Mouse (Mus musculus) kidney, postnatal 14 days (tissue): ENCODE data around the gene Sesn3.
A peak's percentile ranks its signal among the peaks of the same experiment; 100 is the strongest.
"Not testable (repeated sequence)": the region's sequence is repeated elsewhere in the genome, so short reads cannot be mapped to it uniquely, and the experiment has no call there.

Source experiments
- DNase-seq: peaks from one replicate; pipeline ENCODE4 v3.0.0; 2022; ENCODE audit warnings: mixed read lengths

Gene Sesn3

DNA sequence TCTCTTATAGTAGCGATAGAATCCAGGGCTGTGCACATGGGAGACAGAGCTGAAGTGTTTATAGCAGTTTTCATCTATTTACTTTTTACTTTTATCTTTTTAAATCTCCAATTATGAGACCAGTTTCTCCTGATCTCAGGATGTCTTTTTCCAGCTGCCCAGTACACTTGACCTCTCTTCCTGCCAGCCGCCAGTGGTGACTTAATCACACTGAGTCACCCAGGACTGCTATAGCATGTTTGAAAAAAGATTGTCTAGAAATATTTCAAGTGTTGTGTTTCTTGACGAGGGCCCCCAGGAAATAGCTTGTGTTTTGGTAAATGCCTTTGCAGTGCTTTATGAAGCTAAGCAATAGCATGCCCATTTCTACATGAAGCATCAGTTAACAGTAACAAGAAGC, 10.2 kb downstream of the Sesn3 start:
- no peak for DNase-seq

DNA sequence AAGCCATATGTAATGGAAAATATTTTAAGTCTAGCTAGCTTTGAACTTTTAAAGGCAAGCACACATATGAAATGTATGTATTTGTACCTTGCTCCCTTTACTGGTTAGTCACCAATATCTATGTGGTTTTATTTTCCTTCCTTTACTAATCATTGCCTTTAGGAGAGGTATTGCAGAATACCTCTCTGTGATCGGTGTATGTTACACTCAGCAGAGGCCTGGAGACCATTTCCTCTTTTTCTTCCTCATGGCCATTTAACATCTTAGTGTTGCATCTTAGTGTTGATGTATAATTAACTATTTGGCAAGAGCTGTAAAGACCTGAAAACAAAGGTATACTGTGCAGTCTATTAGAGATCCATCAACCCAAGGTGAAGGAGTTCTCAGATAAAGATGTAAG, 12.4 kb downstream of the Sesn3 start:
- no peak for DNase-seq

DNA sequence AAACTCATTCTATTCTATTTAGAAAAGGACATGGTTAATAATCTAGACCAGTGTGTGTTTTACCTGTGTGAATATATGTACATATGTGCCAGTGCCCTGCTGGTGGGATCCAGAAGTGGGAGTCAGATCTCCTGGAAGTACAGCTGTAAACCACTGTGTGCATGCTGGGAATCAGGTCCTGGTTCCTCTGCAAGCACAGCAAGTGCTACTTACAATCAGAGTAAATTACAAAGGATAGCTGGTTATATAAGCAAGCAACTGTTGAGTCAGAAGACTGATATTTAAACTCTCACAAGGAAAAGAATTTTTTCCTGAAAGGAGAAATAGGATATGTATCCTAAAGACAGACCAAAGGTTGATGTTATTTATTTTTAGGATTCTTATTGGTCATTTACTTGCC, 13.6 kb downstream of the Sesn3 start:
- no peak for DNase-seq

DNA sequence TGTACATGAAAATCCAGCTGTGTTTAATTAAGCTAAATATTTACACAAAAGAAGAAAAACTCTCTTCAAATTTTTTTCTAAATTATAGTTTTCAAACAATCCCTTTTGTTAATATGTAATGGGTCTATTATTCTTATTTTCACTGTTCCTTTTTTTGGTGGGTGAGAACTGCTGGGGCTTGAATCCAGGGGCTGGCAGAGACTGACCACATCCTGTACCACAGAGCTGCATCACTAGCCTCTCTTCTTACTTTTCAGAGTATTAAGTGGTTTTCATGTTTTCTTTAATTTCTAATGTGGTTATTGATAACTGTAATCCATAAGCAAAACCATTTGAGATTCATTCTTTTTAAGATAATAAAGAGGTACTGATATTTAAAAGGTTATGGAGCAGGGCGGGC, 19.0 kb downstream of the Sesn3 start:
- no peak for DNase-seq

DNA sequence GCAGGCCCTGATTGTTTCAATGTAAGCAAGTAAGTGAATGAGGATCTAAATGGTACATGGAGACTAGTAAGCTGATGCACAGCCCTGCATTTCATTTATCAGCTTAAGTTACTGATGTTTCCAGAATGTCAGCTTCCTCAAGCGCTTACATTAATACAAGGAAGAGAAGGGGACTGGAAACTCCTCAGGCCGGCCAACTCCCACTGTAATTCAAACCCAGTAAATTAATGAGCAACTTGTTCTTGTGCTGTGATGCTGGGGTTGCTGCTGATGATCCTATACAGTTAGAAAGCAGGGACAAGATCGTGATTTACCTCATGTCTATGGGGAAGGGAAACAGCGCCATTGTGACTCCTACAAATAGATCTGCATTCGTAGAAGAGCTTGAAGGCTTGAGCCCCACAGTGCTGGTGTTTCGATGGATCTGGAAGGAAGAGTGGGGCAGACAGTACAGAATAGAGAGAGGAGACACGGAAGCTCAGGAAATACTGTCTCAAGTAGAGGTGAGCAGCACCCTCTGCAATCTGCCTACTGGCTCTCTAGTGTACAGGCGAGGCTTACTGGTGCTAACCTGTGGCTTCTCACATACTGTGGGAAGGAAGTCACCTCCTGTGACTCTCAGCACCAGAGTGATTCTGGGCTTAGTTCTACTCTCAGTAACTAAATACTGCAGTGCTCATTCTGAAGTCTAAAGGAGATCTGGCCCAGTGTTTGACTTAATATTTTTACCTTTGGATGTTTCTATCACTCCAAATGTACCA, 21.0 kb downstream of the Sesn3 start:
- DNase-seq, result no peak

DNA sequence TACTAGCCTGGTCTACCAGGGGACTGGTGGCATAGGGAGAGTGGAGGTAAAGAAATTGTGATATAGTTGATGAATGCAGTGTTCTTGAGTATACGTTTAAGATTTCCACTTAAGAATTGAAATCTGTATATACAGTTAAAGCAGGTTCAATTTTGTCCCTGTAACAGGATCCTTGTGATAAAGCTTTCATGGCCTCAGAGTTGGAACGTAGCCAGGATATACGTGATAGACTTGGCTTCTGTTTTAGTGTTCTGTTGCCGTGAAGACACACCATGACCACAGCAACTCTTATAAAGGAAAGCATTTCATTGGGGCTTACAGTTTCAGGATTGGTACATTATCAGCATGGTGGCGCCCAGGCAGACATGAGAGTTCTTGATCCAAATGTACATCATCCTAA, 22.3 kb downstream of the Sesn3 start:
- no peak for DNase-seq

DNA sequence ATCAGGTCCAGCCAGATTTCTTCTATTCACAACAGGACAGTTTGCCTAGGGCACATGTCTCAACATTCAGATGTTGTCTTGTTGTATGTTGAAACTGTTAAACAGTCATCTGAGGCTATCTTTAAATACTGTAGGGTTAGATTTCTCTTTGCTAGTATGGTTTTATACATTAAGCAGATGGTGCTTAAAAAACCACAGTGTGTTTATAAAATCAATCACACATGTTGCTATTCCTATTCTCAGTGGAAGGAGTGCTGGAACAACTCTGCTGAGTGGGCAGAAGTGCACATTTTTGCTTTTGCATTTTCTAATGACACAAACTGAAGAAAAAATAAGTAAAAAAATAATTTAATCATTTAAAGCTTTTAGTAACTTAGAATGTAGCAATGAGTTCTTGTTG, 25.0 kb downstream of the Sesn3 start:
- no peak for DNase-seq

DNA sequence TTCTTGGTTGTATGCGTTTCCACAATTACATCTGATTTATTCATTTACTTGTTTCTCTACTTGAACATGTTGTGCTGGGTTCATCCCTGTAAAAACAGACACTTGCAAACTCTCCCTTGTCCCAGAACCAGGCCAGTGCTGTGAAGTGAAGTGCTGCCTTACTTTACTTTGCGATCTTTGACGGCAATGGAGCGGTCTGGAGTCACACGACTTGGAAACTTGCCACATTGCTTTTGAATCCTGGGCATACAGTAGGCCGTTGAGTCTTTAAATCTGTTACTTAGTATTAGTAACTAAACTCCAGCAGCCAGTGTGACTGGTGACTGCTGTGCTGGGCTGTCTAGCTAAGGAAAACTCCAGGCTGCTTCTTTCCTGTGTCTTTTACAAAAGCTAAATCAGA, 25.9 kb downstream of the Sesn3 start:
- peak; percentile 14 for DNase-seq

DNA sequence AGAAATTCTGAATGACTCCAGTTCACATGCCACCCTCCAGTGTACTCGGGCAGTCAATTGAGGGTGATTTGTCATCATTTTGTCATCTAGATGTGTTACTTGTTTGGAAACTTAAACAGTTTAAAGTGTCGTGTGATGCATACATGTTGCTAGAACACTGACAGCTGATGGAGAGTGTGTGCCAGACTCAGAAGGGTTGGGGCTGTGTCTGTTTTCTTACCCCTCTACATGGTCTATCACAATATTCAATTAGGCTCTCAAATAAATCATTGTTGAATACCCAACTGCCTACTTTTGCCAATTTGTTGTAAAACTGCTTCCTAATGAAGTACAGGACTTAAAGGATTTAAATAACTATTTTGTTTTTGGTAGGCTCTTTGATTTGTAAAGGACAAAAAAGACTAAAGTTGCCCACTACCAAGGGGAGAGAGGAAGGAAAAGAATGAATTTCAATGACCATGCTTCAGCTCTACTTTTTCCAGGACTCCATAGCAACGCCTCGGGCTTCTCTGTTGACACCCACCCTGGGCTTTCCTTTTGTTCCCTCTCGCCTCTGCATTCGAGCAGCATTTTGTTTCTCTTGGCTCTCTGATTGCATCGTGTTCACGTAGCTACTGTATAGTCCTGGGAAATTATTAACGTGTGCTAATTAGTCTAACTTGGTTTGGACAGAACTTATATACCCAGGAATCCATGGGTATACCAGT, 29.5 kb downstream of the Sesn3 start:
- no peak for DNase-seq

DNA sequence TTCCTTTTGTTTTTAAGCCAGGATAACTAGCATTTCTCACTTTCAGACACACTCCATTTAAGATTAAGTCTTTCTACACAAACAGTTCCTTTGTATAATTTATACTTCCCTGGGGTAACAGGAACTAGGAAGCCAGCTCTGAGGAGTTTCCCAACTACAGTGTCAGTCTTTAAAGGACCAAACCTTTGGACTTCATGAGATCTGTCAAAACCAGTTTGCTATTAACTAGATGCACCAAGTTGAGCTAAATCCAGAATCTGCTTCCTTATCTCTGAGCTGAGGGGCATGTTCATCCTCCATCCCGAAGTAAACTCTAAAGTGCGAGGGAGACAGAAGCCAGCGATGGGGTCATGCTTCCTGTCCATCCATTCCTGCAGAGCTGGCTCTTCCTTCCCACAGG, 32.5 kb downstream of the Sesn3 start:
- no peak for DNase-seq

DNA sequence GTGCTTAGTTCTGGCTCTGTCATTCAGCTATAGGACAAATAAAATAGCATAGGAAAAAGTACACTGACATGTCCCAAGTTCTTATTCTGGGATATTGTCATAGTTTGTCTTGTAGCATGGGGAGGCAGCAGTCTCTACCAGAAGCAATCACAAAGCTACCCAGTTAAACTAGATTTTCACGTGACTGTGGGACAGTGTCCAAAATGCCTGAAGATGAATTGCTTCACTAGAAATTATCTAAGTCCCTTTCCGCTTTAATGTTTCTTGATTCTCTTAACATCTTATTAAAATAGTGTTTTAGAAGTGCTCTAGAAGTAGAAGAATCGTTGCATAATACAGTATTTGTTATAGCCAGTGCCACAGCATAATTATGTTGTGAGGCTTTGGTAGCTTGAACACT, 39.1 kb downstream of the Sesn3 start:
- DNase-seq, result no peak

DNA sequence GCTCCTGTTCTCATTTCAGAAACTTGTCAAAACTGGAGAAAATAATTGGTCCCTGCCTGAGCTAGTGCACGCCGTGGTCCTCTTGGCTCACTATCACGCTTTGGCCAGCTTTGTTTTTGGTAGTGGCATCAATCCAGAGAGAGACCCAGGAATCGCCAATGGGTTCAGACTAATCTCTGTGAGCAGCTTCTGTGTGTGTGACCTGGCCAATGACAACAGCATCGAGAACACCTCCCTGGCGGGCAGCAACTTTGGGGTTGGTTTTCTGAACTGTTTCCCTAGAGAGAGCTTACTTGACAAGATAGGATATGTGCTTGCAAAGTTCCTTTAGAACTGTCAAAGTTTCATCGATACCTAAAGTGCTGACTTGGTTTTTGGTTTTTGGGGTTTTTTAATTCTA, 39.6 kb downstream of the Sesn3 start:
- no peak for DNase-seq

DNA sequence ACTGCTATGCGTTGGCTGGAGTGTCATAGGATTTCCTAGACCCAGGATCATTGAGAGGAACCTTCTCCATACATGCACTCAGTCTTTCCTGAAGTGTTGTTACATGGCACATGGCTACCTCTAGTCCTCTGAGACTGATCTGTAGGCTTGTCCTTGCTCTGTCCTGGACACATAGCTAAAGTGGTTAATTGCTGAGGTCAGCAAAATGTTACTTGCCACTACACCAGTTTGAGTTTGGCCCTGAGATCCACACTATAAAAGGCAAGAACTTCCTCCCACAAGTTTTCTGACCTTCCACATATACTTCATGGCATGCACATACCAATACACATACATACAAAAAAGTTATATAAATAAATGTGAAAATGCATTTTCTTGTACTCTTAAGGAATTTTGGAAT, 41.8 kb downstream of the Sesn3 start:
- no peak for DNase-seq

DNA sequence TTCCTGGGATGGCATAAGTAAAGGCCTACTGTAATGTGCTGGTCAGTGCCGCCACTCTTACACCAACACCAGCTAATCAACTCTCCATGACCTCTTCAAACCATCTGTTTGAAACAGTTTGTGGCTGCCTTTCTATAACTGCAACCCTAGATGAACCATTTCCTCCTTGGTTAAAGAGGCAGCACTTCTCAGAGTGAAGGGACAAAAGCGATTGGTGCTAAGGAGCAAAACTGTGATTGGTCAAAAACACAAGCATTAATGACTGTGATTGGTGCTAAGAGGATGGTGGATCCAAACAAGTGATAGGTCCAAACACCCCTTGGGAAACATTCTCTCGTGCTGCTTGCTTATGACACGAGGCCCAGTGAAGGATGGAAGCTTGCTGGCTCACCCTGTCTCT, 61.0 kb downstream of the Sesn3 start:
- DNase-seq, result no peak

DNA sequence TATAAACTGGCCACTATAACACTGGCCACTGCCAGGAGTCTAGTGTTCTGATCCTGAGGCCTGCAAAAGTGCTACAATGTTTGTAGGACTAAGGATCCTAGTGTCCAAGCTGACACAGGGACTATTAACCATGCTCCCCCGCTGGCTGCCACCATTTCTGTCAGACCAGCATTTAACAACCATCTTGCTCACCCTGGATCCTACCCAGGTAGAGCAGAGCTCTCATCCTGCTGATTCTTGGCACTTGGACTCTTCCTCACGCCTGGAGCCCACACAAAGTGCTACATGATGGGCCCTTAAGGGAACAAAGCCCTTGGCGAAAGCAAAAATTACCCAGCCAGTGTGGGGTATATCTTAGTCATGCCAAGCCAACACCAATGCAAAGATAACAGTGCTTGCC, 62.0 kb downstream of the Sesn3 start:
- DNase-seq, result no peak

DNA sequence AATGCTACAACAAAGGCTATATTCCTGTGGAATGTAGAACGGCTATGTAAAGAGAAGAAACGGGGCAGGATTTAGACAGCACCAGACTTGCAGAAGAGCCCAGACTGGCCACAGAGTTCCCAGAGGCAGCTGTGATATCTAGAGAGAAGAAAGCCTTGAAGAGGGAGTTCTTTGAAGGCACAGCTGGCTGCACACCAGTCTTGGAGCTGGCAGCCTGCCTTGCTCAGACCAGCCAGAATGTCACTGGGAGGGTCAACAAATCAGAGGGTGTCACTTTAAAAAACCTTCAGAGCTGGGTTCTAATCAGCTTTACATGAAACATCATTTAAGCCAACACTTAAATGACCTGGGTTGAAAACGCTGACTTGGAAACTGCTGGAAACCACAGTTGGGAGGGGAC, 63.8 kb downstream of the Sesn3 start:
- peak; percentile 21 for DNase-seq

DNA sequence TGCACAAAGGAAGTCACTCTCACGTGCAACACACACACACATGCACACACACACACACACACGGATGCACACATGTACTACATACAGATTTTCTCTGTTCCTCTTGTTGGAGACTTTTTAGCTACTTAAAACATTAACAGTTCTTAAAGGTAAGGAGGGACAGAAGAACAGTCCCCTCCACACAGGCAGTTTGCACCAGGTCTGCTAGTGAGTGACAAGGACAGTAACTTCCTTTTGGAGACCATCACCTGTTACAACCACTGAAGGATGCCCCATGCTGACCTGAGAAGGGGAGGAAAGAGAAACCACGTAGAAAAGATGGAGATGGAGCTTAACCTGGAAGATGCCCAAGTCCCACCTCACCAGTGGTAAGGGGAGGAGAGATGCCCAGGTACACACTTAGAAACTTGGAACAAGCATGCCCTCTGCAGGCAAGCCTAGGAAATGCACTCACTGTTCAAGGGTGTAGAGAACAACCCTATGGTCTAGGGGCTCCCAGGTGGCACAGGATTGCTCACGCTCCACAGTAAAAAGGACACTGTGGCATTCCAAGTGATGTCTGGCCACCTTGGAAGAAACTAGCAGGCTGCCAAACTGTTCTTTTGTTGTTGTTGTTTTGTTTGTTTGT, 67.3 kb downstream of the Sesn3 start:
- DNase-seq, result peak; percentile 79

DNA sequence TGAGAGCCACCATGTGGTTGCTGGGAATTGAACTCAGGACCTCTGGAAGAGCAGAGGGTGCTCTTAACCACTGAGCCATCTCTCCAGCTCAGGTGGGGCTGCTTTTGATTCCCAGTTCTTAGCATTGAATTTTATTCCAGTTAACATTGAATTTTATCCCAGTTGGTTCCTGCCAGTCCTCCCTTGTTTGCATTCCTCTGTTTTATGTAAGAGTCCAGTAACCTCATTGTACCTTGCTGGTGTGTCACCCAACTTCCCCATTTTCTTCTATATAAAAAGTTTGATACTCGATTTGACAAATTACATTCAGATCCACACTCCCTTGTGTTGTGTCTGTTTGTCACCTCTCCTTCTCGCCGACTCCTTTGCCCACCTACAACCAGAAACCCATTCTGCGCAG, 71.0 kb downstream of the Sesn3 start:
- not testable (repeated sequence) for DNase-seq

DNA sequence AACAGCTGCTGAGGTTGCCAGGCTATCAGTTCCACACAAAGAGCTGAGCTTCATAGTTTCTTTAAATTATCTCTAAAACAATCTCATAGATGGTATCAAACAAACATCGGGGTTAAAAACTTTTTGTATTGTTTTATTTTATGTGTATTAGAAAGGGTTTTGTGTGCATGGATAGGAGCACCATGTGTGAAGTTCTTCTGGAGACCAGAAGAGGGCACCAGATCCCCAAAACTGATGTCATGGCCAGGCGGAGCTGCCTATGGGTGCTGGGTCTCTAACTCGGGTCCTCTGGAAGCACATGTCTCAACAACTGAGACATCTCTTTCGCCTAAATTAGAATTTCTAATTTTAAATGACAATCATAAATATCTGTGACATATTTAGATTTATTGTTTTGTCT, 73.5 kb downstream of the Sesn3 start:
- DNase-seq, result peak; percentile 26

DNA sequence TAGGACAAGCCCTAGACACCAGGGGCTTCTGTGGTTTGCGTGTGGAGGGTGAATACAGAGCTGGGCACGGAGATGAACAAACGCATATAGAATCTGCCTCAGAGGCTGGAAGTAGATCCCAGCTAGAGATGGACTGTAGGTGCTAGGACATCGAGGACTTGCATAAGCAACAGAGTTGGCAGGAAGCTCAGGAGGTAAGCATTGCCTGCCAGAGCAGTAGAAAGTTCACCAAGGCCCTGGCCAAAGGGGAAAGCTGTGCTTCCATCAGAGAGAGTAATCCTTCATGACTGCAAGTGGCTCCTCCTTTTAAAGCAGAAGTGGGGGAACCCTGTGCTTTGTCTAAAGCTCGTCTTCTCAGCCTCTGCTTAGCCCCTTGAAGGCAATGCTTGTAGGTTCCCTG, 74.5 kb downstream of the Sesn3 start:
- DNase-seq, result no peak

DNA sequence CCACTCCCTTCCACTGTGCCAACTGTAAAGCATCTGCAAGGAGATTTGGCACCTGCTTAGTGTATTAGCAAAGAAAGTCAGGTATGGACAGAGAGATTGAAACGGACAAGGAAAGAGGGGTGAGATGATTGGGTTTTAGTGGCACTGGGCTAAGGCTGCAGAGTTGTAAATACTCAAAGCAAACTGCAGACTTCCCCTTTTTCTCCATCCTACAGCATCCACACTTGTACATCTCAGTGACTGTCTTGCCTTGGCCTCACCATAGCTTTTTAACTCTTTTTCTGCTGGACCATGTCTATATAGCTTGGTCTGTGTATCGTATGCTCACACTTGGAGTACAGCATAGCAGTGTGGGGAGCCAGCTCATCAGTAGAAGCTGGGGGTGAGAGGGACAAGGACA, 75.9 kb downstream of the Sesn3 start:
- no peak for DNase-seq

DNA sequence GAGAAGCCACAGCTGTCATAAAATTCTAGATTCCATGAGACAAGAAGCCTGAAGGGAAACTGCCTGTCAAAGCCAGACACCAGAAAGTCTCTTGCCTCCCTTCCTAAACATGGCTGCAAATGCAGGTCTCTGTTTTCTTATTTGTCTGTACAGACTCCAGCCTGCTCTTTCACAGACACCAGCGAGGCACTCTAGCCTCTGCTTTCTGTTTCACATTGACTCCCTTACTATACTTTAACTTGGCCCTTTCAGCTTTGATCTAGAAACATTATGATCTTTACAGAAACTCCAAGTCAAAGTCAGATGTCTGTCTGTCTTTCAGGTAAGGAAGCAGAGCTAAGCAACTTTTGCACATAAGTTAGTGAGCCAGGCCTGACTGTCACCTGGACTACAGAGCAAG, 77.5 kb downstream of the Sesn3 start:
- no peak for DNase-seq

DNA sequence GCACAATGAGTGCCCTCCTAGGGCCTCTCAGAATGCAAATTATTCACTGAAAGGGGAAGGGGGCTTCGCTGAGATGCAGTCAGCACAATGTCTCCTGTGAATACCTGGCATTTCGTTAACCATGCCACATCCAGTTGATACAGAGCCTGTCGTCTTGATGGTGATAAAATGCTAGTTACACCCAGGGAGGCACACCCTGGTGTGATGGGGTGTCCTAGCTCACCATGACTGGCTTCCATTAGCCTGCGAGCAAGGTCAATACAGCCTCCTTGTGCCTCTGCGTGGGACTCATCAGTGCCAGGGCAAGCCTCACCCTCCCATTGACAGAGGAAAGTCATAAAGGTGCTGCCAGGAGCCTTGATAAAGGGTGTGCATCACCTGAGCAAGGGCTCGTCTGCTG, 80.0 kb downstream of the Sesn3 start:
- DNase-seq, result no peak

DNA sequence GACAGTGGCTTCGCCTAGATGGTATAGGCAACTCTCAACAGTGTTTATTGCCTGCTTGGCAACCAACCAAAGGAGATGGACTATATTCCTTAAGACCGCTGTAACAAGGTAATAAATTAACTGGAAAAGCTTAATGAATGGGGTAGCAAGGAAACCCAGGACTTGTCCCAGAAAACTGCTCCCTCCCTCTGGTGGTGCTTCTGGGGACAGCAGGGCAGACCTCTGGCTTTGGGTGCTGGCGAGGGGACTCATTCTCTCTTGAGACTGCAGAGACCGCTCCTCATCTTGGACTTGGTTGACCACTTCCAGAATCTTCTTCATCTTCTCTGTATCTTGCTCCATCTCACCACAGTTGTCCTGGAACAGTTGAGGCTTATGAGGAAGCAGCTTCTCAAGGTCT, 82.2 kb downstream of the Sesn3 start:
- peak; percentile 20 for DNase-seq
